Comparison of ENCODE assay signal across 8 mouse cellular contexts in genomic region chr19:29521637-29522435, GRCm38 (mm10). TPM values are rescaled to one million over a fixed set of nuclear protein-coding genes. Genes with fewer than 3 reads are reported as not detected.
DNase-seq lines count a peak whose midpoint lies in the region; ATAC-seq and TF ChIP-seq lines count a peak whose summit lies in the region.

Gene Ric1 (plus strand): TSS chr19:29522282.

- peak; percentile 95 for ATAC-seq in frontal cortex, adult (ENCODE audit: low TSS enrichment)
- ATAC-seq in hematopoietic stem cell, adult 5-6 weeks (replicated peaks in 1 of 2; ENCODE audit: insufficient read depth in 1 of 2, low FRiP score in 2 of 2, low TSS enrichment in 1 of 2, low read depth in 1 of 2, poor library complexity in 2 of 2, severe bottlenecking in 2 of 2) = peak; percentile 57 to 83
- ATAC-seq in lung, embryonic 15.5 days (ENCODE audit: borderline replicate concordance, extremely low read depth, low FRiP score, low TSS enrichment) = peak; percentile 98

- DNase-seq in MN1 (ENCODE audit: low spot score) = peak; percentile 90
- DNase-seq in cerebellum, adult 8-10 months = peak; percentile 88
- DNase-seq in layer of hippocampus, adult 9-10 months (ENCODE audit: low spot score) = peak; percentile 55
- DNase-seq in thymus, adult 18-20 months = peak; percentile 72 to 81

- 1% methylated on average over 60 of the region's 80 CpGs for WGBS in lung, embryonic 15.5 days
- 1% methylated on average over 63 of the region's 80 CpGs for WGBS in olfactory bulb, adult 2 months

- H3K4me3 ChIP-seq in lung, embryonic 15.5 days = peak within 1 kb of the TSS; percentile 95
- peak within 1 kb of the TSS; percentile 69 for H3K4me3 ChIP-seq in olfactory bulb, adult 2 months (ENCODE audit: insufficient read depth, low read depth, low read length)

- TF ChIP-seq POLR2A in olfactory bulb, adult 2 months (IDR thresholded peaks at IDR 0.05; ENCODE audit: insufficient read depth, low read depth, low read length) = peak; percentile 98

- no peaks in the 10 kb centered on the region for H3K36me3 ChIP-seq in lung, embryonic 15.5 days

- H3K9ac ChIP-seq in lung, embryonic 15.5 days = peak within 1 kb of the TSS; percentile 95

- H3K27ac ChIP-seq in lung, embryonic 15.5 days = peak within 1 kb of the TSS; percentile 97
- peak within 1 kb of the TSS; percentile 68 for H3K27ac ChIP-seq in olfactory bulb, adult 2 months (ENCODE audit: insufficient read depth, low read depth, low read length)

- H3K4me1 ChIP-seq in lung, embryonic 15.5 days = peaks cover 15% of the 10 kb centered on the region
- H3K4me1 ChIP-seq in olfactory bulb, adult 2 months (ENCODE audit: control insufficient read depth, insufficient read depth, low read length) = no peaks in the 10 kb centered on the region

- H3K4me2 ChIP-seq in lung, embryonic 15.5 days = peak within 1 kb of the TSS; percentile 59

- TF ChIP-seq CTCF in olfactory bulb, adult 2 months (IDR thresholded peaks at IDR 0.05; ENCODE audit: insufficient read depth, low read depth, low read length) = no peak

- no peaks in the 10 kb centered on the region for H3K9me3 ChIP-seq in lung, embryonic 15.5 days

- H3K27me3 ChIP-seq in lung, embryonic 15.5 days = no peaks in the 10 kb centered on the region

RNA-seq across cellular contexts. Expression of gene Ric1, which starts in this region (rescaled TPM):
- 24.2 and 36.3 TPM in 2 replicates for total RNA-seq in hematopoietic stem cell, adult 5-6 weeks (2017)
- polyA plus RNA-seq in lung, embryonic 15.5 days (2015; fragmentation: Nextera tagmentation; extraction: Ambion mirVana) = 11.7 and 12.5 TPM in 2 replicates
- not detected in 2 replicates for polyA plus RNA-seq in olfactory bulb, adult 2 months (2012; ENCODE audit: insufficient read depth, insufficient read length, low replicate concordance, missing spikeins)

Comparison
In these comparisons a context has a peak if more than half of its experiments do, and no peak if none do; other contexts are left out.
1. Peak in every context shown above with its lines: DNase-seq, ATAC-seq, H3K4me3 ChIP-seq and H3K27ac ChIP-seq.